Mouse (Mus musculus) forebrain, postnatal 0 days (tissue): Measurements from ENCODE around the gene Hacd2. TPM values are rescaled to one million over a fixed set of nuclear protein-coding genes. Genes with fewer than 3 reads are reported as not detected.

Experiments
- ATAC-seq: fragments of 200-750 bp; cut with Nextera tagmentation; 2 replicates; pipeline ENCODE4 v1.8.0; 2017; ENCODE audit warnings: mild to moderate bottlenecking, moderate library complexity
- DNase-seq: peaks from one replicate; pipeline ENCODE4 v3.0.0-alpha.2; 2015
- H3K27ac ChIP-seq: fragments of 300-500 bp; sonication (generic); 2 replicates; pipeline ENCODE4 v1.5.1; 2014; ENCODE audit warnings: low read depth, mild to moderate bottlenecking, antibody characterized with exemption, low read length, moderate library complexity, mixed read lengths
- H3K27me3 ChIP-seq: fragments of 300-500 bp; sonication (generic); 2 replicates; pipeline ENCODE4 v1.6.1; 2014; ENCODE audit warnings: mild to moderate bottlenecking, low read length, mixed read lengths; ENCODE audit not compliant: insufficient read depth
- H3K36me3 ChIP-seq: fragments of 300-500 bp; sonication (generic); 2 replicates; pipeline ENCODE4 v1.6.1; 2014; ENCODE audit warnings: mild to moderate bottlenecking, moderate library complexity; ENCODE audit not compliant: insufficient read depth
- H3K4me1 ChIP-seq: fragments of 300-500 bp; sonication (generic); 2 replicates; pipeline ENCODE4 v1.6.1; 2014; ENCODE audit warnings: antibody characterized with exemption; ENCODE audit not compliant: insufficient read depth
- H3K4me2 ChIP-seq: fragments of 300-500 bp; sonication (generic); 2 replicates; pipeline ENCODE4 v1.6.1; 2014; ENCODE audit warnings: low read depth, mild to moderate bottlenecking, moderate library complexity
- H3K4me3 ChIP-seq: fragments of 300-500 bp; sonication (generic); 2 replicates; pipeline ENCODE4 v1.5.1; 2014; ENCODE audit warnings: low read depth, low read length, mixed read lengths
- H3K9ac ChIP-seq: fragments of 300-500 bp; sonication (generic); 2 replicates; pipeline ENCODE4 v1.6.1; 2014; ENCODE audit warnings: mild to moderate bottlenecking
- H3K9me3 ChIP-seq: fragments of 300-500 bp; sonication (generic); 2 replicates; pipeline ENCODE4 v1.6.1; 2016; ENCODE audit warnings: low read length
- CTCF ChIP-seq: sonication (generic); IDR thresholded peaks from 2 replicates; pipeline ENCODE4 v1.5.1; 2016; ENCODE audit warnings: antibody characterized with exemption, control low read depth, low read depth
- WGBS: fragments of 180-500 bp; shearing (Covaris S2); extraction: QIAGEN DNeasy Blood & Tissue Kit; methylation state at CpG from one replicate; pipeline ENCODE4 v1.1.7; 2014; 5-methylcytosine and 5-hydroxymethylcytosine counted together
- polyA plus RNA-seq: library from polyadenylated mRNA; unstranded; fragments of >200 nt; fragmentation: Nextera tagmentation; extraction: Ambion mirVana; gene quantifications from 2 replicates; pipeline ENCODE4 v1.2.1, GENCODE M21; 2015
- total RNA-seq: library from RNA; depleted of rRNA; stranded (reverse); fragments of >200 nt; gene quantifications from 2 replicates; pipeline ENCODE4 v1.2.3, GENCODE M21; 2014

Gene Hacd2
- total and polyA plus RNA-seq, 2 experiments from 2014 or later: 13.9 to 50.4 TPM

DNA sequence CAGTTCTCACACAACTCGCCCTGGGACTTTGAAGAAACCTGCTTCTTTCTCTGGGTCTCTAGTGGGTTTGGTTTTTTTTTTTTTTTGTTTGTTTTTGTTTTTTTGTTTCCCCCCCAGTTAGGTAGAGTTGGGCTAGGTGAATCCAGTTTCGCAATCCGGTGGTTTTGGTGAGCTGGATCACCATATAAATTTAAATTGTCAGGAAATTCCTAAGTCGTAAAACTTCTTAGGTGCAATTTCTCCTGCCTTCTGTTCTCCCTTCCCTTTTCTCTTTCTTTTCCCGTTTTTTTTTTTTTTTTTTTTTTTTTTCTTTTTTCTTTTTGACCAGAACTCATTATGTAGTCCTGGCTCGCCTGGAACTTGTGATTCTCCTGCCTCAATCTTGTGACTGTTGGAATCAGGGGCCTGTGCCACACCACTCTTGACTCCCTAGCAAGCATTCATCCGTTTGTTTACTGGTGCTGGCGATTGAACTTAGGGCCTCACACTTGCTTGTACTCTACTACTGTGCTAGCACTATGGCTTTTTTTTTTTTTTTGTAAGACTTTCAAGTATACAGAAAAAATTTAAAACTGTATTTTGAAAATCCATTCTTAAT is 1.0 kb downstream of the Hacd2 start:
- 7% methylated on average over 8 of the region's 8 CpGs for WGBS
- peak overlapping the region; percentile 86; the same call in 1 of the 2 replicates for H3K9ac ChIP-seq

GRCm38 (mm10) chr16:35024300-35024699 is 2.1 kb downstream of the Hacd2 start:
- Histone ChIP-seq H3K36me3 (peaks cover 10% of the 10 kb centered on the region), H3K27ac (no peak overlapping the region), H3K4me1 (peaks cover 3% of the 10 kb centered on the region; the same call in 1 of the 2 replicates), H3K4me2 (no peak overlapping the region), H3K27me3 (peaks cover 5% of the 10 kb centered on the region; the same call in 1 of the 2 replicates), H3K9ac (no peak overlapping the region), H3K9me3 (no peaks in the 10 kb centered on the region), H3K4me3 (no peak overlapping the region)
- TF ChIP-seq CTCF: peak; percentile 44; the same call in 1 of the 2 replicates
- WGBS: 85% methylated on average over 5 of the region's 5 CpGs
- ATAC-seq (no peak), DNase-seq (no peak)

More for the DNA sequence above, 1.0 kb downstream of the Hacd2 start:
- peaks cover 3% of the 10 kb centered on the region; the same call in 1 of the 2 replicates for H3K4me1 ChIP-seq
- peaks cover 9% of the 10 kb centered on the region for H3K27me3 ChIP-seq
- peak overlapping the region; percentile 71 for H3K4me2 ChIP-seq
- DNase-seq (no peak), ATAC-seq (no peak)
- peak overlapping the region; percentile 97 for H3K4me3 ChIP-seq
- H3K27ac ChIP-seq: no peak overlapping the region
- H3K36me3 ChIP-seq: no peaks in the 10 kb centered on the region
- no peak for TF ChIP-seq CTCF
- H3K9me3 ChIP-seq: no peaks in the 10 kb centered on the region

GRCm38 (mm10) chr16:35025347-35025746 is 3.1 kb downstream of the Hacd2 start:
- Histone ChIP-seq H3K9me3 (no peaks in the 10 kb centered on the region), H3K36me3 (peaks cover 12% of the 10 kb centered on the region), H3K4me3 (no peak overlapping the region), H3K4me1 (peaks cover 3% of the 10 kb centered on the region; the same call in 1 of the 2 replicates), H3K9ac (no peak overlapping the region), H3K4me2 (no peak overlapping the region), H3K27me3 (peaks cover 5% of the 10 kb centered on the region; the same call in 1 of the 2 replicates), H3K27ac (no peak overlapping the region)
- no peak for ATAC-seq
- DNase-seq: no peak
- WGBS: 95% methylated on average over 4 of the region's 4 CpGs
- TF ChIP-seq CTCF: no peak

DNA sequence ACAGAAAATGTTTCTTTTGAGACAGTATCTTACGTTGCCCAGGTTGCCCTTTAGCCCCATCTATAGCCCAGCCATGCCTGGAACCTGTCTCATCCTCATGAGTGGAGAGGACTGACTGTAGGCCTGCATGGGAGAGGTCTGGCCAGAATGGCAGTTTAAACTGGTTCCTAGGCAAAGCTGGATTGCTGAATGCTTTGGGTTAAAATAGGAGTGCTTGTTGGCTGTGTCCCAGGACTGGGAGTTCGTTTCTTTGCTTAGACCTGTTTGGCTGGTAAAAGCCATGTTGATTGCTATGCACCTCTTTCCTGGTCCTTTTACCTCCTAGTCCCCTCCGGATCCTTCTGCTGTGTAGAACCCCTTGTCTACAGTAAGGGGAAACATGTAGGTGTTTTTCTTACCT is 11.0 kb downstream of the Hacd2 start:
- Histone ChIP-seq H3K27me3 (no peaks in the 10 kb centered on the region), H3K4me2 (no peak overlapping the region), H3K4me1 (no peaks in the 10 kb centered on the region), H3K4me3 (no peak overlapping the region), H3K9ac (no peak overlapping the region), H3K9me3 (no peaks in the 10 kb centered on the region), H3K27ac (no peak overlapping the region), H3K36me3 (peaks cover 24% of the 10 kb centered on the region)
- 67% methylated on average over 3 of the region's 3 CpGs for WGBS
- ATAC-seq (no peak), DNase-seq (no peak)
- TF ChIP-seq CTCF: no peak

DNA sequence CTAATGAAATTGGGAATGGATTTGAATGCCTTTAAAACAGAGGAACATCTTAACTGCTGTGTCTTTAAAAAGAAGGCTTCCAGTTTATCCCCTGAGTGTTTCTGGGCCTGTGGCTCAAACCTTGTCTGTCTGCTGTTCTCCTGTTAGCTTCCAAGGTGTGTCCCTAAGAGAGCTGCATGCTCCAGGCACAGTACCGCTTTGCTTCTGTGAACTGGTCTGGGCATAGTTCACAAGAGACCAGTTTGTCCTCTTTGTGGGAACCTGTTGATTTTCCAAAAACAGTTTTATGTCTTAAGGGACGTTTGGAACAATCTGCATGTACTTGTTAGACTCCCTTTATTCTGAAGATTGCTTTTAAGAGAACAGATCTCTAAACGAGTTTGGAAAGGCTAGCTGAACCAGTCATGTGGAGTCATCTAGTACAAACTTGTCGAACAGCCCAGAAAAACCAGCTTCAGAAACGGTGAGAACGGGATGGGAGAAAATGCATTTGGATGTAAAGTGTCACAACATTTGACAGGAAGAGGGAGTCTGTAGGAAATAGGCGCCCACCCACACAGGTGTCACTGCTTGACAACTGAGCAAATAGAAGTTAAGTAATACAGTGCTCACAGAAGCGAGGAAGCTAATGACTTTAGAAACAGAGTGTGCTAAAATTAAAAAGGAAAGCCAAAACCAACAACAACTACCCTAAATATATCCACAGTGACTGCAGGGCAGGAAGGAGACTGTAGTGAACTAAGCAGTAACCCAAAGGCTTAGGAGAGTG is 11.8 kb downstream of the Hacd2 start:
- DNase-seq (no peak), ATAC-seq (no peak)
- Histone ChIP-seq H3K36me3 (peaks cover 18% of the 10 kb centered on the region), H3K4me1 (no peaks in the 10 kb centered on the region), H3K4me3 (no peak overlapping the region), H3K9me3 (no peaks in the 10 kb centered on the region), H3K4me2 (no peak overlapping the region), H3K27ac (no peak overlapping the region), H3K27me3 (no peaks in the 10 kb centered on the region), H3K9ac (no peak overlapping the region)
- 50% methylated on average over 8 of the region's 8 CpGs for WGBS
- TF ChIP-seq CTCF: no peak

GRCm38 (mm10) chr16:35034971-35035370 is 12.7 kb downstream of the Hacd2 start:
- H3K27me3 ChIP-seq: no peaks in the 10 kb centered on the region
- no peak overlapping the region for H3K27ac ChIP-seq
- DNase-seq: no peak
- no peak for ATAC-seq
- no peak overlapping the region for H3K4me2 ChIP-seq
- TF ChIP-seq CTCF: no peak
- H3K4me1 ChIP-seq: no peaks in the 10 kb centered on the region
- WGBS: 90% methylated on average over 5 of the region's 5 CpGs
- 0 out of 2 replicates have a peak, but pooled peaks cover 17% of the 10 kb centered on the region for H3K36me3 ChIP-seq
- H3K9me3 ChIP-seq: no peaks in the 10 kb centered on the region
- no peak overlapping the region for H3K4me3 ChIP-seq
- H3K9ac ChIP-seq: no peak overlapping the region

DNA sequence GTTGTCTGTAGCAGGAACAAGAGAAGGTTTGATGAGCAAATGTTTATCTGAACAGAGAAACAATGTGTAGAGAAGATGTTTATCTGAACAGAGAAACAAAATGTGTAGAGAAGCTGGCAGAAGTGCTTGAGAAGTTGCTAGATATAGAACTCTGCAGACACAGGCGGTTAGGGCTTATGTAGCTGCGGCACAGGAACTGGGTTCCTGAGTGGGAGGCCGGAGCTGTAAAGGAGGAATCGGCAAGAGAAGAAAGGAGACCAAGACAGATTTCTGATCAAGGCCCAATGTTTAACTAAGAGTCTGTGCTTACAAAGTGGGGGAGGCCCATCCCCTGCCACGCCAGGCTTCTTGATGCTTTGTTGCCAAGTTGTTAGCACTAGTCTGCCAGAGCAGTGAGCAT is 14.5 kb downstream of the Hacd2 start:
- 73% methylated on average over 5 of the region's 5 CpGs for WGBS
- 0 out of 2 replicates have a peak, but pooled peaks cover 19% of the 10 kb centered on the region for H3K36me3 ChIP-seq
- no peak overlapping the region for H3K27ac ChIP-seq
- H3K4me1 ChIP-seq: no peaks in the 10 kb centered on the region
- no peak overlapping the region for H3K9ac ChIP-seq
- no peaks in the 10 kb centered on the region for H3K9me3 ChIP-seq
- ATAC-seq (no peak), DNase-seq (no peak)
- no peak overlapping the region for H3K4me2 ChIP-seq
- no peaks in the 10 kb centered on the region for H3K27me3 ChIP-seq
- no peak overlapping the region for H3K4me3 ChIP-seq
- TF ChIP-seq CTCF: no peak
